Mouse (Mus musculus) left cerebral cortex, adult 18-20 months (tissue): ENCODE data around the gene Diaph2. TPM values are rescaled to one million over a fixed set of nuclear protein-coding genes. Genes with fewer than 3 reads are reported as not detected.
"Not testable (repeated sequence)": the region's sequence is repeated elsewhere in the genome, so short reads cannot be mapped to it uniquely, and the experiment has no call there.

Experiments used
- DNase-seq, 2 experiments: peaks; one replicate each; pipeline ENCODE4 v3.0.0; 2021 to 2022; ENCODE audit warnings: low spot score in 2 of 2, mixed read lengths in 1 of 2
- total RNA-seq, 2 experiments: library from RNA; stranded (reverse); gene quantifications; 2 replicates each; pipeline ENCODE4 v1.2.3; 2021

Diaph2 gene
- total RNA-seq, 2 experiments from 2014 or later: 24.3 to 25.2 TPM

GRCm38 (mm10) chrX:130279144-130279543 lies 529.6 kb downstream of the Diaph2 start:
- DNase-seq: no peak

DNA sequence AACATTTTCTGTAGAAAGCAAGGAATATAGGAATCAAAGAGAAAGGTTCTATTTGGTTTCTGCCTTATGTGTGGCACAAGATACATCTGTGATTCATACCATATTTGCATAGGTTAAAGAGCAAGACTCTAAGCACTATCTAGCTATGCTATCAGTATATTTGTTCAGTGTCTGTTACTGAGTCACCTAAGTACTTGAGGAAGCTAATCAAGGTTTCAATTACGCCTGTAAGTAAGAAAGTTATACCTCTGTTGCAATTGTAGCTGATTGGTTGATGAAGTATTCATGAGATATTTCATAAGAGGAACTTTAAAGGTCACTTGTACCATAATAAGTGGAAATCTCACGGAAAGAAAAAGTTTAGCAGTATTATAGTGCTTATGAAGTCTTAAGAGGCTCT lies 531.9 kb downstream of the Diaph2 start:
- no peak for DNase-seq

- DNase-seq: no peak
These were observed 537.5 kb downstream of the Diaph2 start for GRCm38 (mm10) chrX:130287032-130287431.

DNA sequence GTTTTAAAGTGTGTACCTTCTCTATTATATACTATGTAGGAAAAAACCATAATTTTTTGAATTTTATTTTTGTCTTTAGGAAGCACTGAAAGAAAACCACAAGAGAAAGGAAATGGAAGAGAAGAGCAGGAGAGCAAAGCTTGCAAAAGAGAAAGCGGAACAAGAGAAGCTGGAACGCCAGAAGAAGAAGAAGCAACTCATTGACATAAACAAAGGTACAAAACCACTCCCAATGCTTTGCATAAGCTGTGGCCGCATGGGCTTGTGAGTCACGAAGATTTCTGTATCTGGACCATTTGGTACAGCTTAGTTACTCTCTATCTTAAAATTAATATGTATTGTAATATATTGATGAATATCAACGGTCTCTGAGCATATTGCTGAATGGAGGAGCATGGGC lies 540.2 kb downstream of the Diaph2 start:
- DNase-seq: no peak

GRCm38 (mm10) chrX:130350808-130351435 lies 601.4 kb downstream of the Diaph2 start:
- no peak for DNase-seq

DNA sequence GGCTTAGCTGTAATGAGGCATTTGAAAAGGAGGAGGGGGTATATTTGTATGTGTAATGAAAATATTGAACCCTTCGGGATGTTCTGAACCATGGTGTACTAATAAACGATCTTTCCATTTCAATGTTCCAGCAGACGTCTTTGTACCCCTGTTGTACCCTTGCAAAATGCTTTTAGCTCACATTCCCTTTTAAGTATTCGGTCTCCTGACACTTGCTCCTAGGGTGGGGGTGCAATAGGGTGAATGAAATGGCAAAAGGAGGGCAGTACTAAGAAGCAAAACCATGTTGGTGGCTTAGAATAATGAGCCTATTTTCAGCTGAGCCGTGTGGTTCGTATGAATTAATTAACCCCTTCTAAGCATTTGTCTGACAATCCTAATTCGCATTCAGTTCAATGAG lies 601.9 kb downstream of the Diaph2 start:
- DNase-seq: no peak

DNA sequence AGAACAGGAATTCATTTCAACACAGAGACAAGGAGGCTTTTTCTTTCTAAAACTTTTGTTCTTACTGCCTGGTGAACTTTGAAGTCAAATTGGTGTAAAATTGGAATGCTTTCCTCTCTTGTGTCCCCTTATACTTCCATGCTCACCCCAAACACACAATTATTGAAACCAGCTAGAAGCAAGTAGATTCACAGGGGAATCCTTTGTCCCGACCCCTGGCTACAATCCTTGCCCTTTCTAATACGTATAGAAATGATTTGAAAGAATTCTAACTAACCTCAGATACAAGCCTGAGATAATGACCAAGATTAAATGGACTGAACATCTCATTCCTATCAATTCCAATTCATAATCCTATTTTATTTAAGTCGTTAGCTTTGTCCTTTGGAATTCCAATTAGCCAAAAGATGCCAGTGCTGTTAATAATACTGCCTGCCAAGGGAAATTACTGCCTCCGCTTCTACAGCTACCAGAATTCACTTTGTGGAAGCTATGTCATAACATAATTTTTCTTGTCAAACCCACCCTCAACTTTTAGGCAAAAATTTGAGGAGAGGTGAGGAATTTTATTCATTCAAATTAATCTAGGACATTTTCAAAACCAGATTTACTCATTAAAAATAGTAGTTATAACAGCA lies 644.1 kb downstream of the Diaph2 start:
- DNase-seq: no peak

DNA sequence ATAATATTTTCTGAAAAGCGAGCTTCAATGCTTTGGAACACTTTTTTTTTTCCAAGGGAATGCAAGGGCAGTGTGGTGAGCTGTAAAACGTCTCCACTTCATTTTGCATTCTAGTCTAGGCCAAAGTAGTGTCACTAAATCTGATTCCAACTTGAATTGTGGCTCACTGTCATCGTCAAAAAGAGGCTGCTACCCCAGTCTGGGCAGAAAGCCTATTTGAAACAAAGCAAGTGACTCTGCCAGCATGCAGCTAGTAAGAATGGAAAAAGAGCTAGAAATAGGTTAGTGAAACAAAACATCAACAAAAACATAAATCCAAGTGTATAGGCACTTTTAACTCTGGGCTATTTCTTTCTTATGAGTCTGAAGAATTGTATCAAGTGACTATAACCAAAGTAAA lies 653.7 kb downstream of the Diaph2 start:
- DNase-seq: no peak

DNA sequence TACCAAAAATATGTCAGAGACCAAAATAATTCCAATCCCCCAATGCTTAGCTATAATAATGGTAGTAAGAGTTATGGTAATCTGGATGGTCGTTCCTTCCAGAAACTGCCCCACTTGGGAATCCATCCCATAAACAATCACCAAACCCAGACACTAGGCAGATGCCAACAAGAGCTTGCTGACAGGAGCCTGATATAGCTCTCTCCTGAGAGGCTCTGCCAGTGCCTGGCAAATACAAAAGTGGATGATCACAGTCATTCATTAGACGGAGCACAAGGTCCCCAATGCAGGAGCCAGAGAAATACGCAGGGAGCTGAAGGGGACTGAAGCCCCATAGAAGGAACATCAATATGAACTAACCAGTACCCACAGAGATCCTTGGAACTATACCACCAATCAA lies 657.9 kb downstream of the Diaph2 start:
- DNase-seq: not testable (repeated sequence)

- DNase-seq: no peak
These were observed 659.4 kb downstream of the Diaph2 start for GRCm38 (mm10) chrX:130408985-130409384.

DNA sequence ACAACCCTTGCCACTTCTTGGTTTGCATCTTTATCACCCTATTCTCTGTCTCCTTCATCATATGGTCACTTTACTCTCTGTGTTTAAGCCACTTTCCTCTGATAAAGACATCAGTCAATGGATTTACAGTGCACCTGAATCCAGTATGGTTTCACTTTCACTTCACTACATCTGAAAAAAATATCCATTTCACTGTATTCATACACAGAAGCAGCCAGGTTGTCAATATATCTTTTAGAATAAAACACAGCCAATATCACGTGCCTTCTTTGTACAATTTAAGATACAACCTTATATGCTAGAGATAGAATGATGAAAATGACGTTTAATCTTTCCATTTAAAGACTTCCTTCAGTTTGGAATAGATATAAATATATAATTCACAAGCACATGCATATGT lies 673.6 kb downstream of the Diaph2 start:
- DNase-seq: no peak

DNA sequence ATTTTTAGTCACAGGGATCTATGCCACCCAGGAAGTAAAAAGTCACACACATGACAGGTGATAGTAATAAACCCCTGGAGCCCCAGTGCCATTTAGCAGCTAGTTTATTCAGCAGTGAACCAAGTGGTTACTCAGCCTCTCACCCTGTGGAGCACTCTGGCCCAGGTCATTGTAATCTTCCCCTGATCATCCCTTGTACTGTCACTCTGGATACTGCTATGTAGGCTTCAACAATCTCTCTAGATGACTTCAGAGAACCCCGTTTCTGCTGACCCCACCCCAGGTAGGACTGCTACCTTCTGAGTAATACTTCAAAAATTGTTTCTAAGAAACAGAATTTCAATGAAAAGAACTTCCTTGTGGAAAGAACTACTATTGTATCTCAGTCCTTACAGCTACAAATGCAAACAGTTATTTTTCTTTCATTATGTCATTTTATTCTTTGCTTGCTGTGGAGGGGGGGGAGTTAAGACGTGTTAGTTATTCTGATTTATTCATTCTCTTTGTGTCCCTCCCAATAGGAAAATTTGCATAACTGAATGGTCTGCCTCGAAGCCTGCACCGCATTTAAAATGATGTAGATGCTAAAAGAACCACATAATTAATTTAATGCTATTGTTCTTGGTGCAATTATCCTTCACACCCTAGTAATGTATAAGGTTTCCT lies 702.4 kb downstream of the Diaph2 start:
- no peak for DNase-seq

- DNase-seq: no peak
These were observed 702.9 kb downstream of the Diaph2 start for GRCm38 (mm10) chrX:130452488-130452823.

- no peak for DNase-seq
These were observed 723.6 kb downstream of the Diaph2 start for GRCm38 (mm10) chrX:130473133-130473532.

- no peak for DNase-seq
These were observed 731.3 kb downstream of the Diaph2 start for GRCm38 (mm10) chrX:130480877-130481276.

DNA sequence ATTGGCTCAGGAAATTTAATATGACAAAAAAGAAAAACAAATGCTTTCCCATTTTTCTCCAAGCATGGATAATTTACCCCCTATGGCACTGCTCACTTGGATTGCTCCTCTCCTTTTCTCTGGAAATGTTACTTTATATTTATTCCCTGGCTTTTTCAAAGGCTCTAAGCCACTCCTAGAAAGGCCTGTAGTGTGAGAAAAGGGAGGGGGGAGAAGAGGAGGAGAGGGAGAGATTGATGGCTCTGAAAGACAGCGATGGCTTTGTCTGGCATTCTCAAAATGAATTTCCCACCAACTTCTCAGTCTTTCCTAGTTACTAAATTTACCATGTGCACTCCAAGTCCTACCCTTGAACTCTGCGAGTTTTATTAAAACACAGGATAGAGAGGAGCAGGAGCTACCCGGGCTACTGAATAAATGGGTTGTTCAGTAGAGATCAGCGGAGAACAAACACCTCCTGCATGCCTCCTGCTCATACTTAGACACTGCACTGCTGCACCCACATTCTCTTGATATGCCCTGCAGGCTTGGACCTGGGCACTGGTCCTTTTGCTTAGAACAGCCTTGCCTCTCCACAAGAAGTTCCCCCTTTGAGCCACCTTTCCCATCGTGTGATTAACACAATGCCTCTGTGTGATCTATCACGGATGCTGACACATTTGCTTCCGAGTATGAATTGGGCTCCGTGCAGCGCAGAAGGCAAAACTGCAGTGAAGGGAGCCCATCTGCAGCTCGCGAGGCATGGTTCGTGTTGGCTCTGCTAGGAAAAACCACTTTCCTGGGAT lies 753.3 kb downstream of the Diaph2 start:
- DNase-seq: peak; percentile 2 to 25

DNA sequence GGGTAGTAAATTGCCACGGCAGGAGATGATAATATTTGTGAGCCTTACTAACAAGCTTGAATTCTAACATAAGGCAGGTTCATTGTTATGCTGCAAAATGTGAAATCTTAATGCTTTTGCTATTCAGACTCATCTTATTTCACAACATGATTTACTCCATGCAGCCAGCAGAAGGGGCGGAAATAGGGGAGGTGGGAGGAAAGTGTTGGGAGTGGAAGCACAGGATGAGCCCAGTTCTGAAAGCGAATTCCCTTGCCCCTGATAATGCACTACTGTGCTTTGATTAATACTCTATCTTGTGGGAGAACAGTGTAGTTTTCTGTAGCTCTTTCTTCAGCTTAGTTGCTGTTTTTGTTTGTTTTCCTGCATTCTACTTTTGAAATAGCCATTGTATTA lies 753.9 kb downstream of the Diaph2 start:
- no peak for DNase-seq

- no peak for DNase-seq
These were observed 756.1 kb downstream of the Diaph2 start for GRCm38 (mm10) chrX:130505626-130506025.
